Mouse (Mus musculus): Measurements from ENCODE around the gene Prnd.

GRCm38 (mm10) chr2:131956336-131957256 lies 5.9 kb downstream of the Prnd start:
- TF ChIP-seq POLR2A (IDR thresholded peaks at IDR 0.05; ENCODE audit: borderline replicate concordance, extremely low read depth, insufficient read depth, insufficient read length, poor library complexity, severe bottlenecking) = no peak
- TF ChIP-seq CTCF (IDR thresholded peaks at IDR 0.05; ENCODE audit: borderline replicate concordance, extremely low read depth, insufficient read depth, insufficient read length) = no peak
